In the genomic region with DNA sequence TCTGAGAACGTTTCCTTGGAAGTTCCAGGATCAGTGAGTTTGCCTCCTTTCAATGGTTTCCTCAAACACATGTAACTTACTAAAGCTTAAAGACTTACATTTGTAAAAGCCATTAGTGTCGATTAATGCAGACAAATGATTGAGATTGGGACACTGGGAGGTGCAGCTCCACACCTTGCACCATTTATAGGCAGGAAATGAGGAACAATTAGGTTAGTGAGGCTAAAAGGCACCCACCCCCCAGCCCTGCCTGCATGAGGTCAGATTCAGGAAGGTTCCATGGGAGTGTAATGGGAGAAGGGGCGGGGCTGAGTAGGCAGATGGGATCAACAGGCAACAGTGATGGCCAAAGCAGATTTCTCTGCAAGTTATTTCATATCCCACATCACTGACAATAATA, we compare ENCODE assay signal across 22 mouse cellular contexts.
DNase-seq lines count a peak whose midpoint lies in the region; ATAC-seq lines count a peak whose summit lies in the region.
"Had no signal": no experiment of that assay in that cellular context is flagged by ENCODE, and none has a peak within 500 bp of the region (broad histone marks: within the 10 kb centered on the region; RNA-seq: fewer than 3 reads in every experiment).

No protein-coding gene starts in this region.

- no peak overlapping the region for H3K4me2 ChIP-seq in hindbrain, embryonic 16.5 days (ENCODE audit: low read length)
- H3K4me2 ChIP-seq: embryonic facial prominence, embryonic 15.5 days; hindbrain, embryonic 15.5 days; midbrain, embryonic 15.5 days had no signal

- 0 out of 2 replicates have a peak, but pooled peaks cover 3% of the 10 kb centered on the region for H3K4me1 ChIP-seq in hindbrain, embryonic 10.5 days (replicated peaks)
- H3K4me1 ChIP-seq in hindbrain, embryonic 16.5 days (ENCODE audit: control insufficient read depth, insufficient read depth, low read depth, low read length) = no peaks in the 10 kb centered on the region
- H3K4me1 ChIP-seq: embryonic facial prominence, embryonic 15.5 days; forebrain, embryonic 10.5 days; hindbrain, embryonic 15.5 days; midbrain, embryonic 15.5 days had no signal

- no peaks in the 10 kb centered on the region for H3K27me3 ChIP-seq in hindbrain, embryonic 10.5 days (ENCODE audit: insufficient read depth, poor library complexity, severe bottlenecking)
- H3K27me3 ChIP-seq in hindbrain, embryonic 16.5 days (replicated peaks; ENCODE audit: control insufficient read depth, insufficient read depth, low read length) = no peaks in the 10 kb centered on the region
- H3K27me3 ChIP-seq: embryonic facial prominence, embryonic 15.5 days; hindbrain, embryonic 15.5 days; megakaryocyte, embryonic 14.5 days; midbrain, embryonic 15.5 days had no signal

- no peak overlapping the region for H3K27ac ChIP-seq in hindbrain, embryonic 10.5 days
- H3K27ac ChIP-seq in hindbrain, embryonic 16.5 days (ENCODE audit: low read depth, low read length) = no peak overlapping the region
- H3K27ac ChIP-seq: embryonic facial prominence, embryonic 15.5 days; forebrain, embryonic 10.5 days; hindbrain, embryonic 15.5 days; midbrain, embryonic 15.5 days had no signal

- H3K36me3 ChIP-seq in hindbrain, embryonic 10.5 days = no peaks in the 10 kb centered on the region
- no peaks in the 10 kb centered on the region for H3K36me3 ChIP-seq in hindbrain, embryonic 16.5 days (ENCODE audit: control insufficient read depth, insufficient read depth, low read length)
- H3K36me3 ChIP-seq: embryonic facial prominence, embryonic 15.5 days; forebrain, embryonic 10.5 days; G1E; hindbrain, embryonic 15.5 days; midbrain, embryonic 15.5 days had no signal

- no peaks in the 10 kb centered on the region for H3K9me3 ChIP-seq in hindbrain, embryonic 10.5 days
- H3K9me3 ChIP-seq in hindbrain, embryonic 16.5 days (ENCODE audit: control insufficient read depth, low read length) = no peaks in the 10 kb centered on the region
- H3K9me3 ChIP-seq: embryonic facial prominence, embryonic 15.5 days; forebrain, embryonic 10.5 days; hindbrain, embryonic 15.5 days; midbrain, embryonic 15.5 days had no signal

- no peak overlapping the region for H3K9ac ChIP-seq in hindbrain, embryonic 16.5 days (ENCODE audit: low read depth, low read length)
- H3K9ac ChIP-seq: embryonic facial prominence, embryonic 15.5 days; forebrain, postnatal 0 days; hindbrain, embryonic 15.5 days; midbrain, embryonic 15.5 days had no signal

- no peak overlapping the region for H3K4me3 ChIP-seq in hindbrain, embryonic 10.5 days
- H3K4me3 ChIP-seq in hindbrain, embryonic 16.5 days (ENCODE audit: low read length) = no peak overlapping the region
- H3K4me3 ChIP-seq: embryonic facial prominence, embryonic 15.5 days; forebrain, embryonic 10.5 days; hindbrain, embryonic 15.5 days; megakaryocyte, embryonic 14.5 days; midbrain, embryonic 15.5 days; myocyte had no signal

- WGBS in hindbrain, embryonic 10.5 days = 63% methylated on average over 3 of the region's 3 CpGs
- WGBS in hindbrain, embryonic 16.5 days = 70% methylated on average over 3 of the region's 3 CpGs

- ATAC-seq in hindbrain, embryonic 16.5 days = no peak
- ATAC-seq: forebrain, postnatal 0 days; midbrain, embryonic 15.5 days had no signal

- peak; percentile 28 for DNase-seq in embryo, embryonic 10 days (ENCODE audit: low spot score)
- DNase-seq in embryo, embryonic 9.5 days (ENCODE audit: extremely low spot score) = no peak
- DNase-seq in hindbrain, embryonic 10.5 days (ENCODE audit: low spot score) = peak; percentile 17
- peak; percentile 17 for DNase-seq in heart, postnatal 4 days
- peak; percentile 17 for DNase-seq in skeletal muscle tissue, adult 2 months (ENCODE audit: low read depth, low spot score)
- DNase-seq in cerebellum, postnatal 14 days = no peak
- no peak for DNase-seq in layer of hippocampus, postnatal 10 days (ENCODE audit: low spot score in 2 of 2)
- DNase-seq: cerebellum, adult 2 months; forebrain, postnatal 0 days; gastrocnemius, postnatal 36 days; kidney, adult 11 months; liver; right cerebral cortex, postnatal 25 days; thymus, adult 2 months had no signal

Comparison
In these comparisons a context has a peak if more than half of its experiments do, and no peak if none do; other contexts are left out.
1. DNase-seq: peak in embryo, embryonic 10 days (single experiment), hindbrain, embryonic 10.5 days (single experiment), heart, postnatal 4 days (single experiment) and skeletal muscle tissue, adult 2 months (single experiment); none in embryo, embryonic 9.5 days (single experiment), cerebellum, postnatal 14 days (0 of 2) and layer of hippocampus, postnatal 10 days (0 of 2).